Mouse (Mus musculus) liver, embryonic 14.5 days (tissue): ENCODE measurements at regions not wholly inside any gene's neighbourhood (a gene's known extent, or its start where the extent isn't known, plus 50 kb on each side); places are given as distances from the start of the nearest gene placed in this dataset.
A peak's percentile ranks its signal among the peaks of the same experiment; 100 is the strongest.

ENCODE experiments used
- ATAC-seq: fragments of 200-750 bp; cut with Nextera tagmentation; 2 replicates; pipeline ENCODE4 v1.8.0; 2017; ENCODE audit warnings: moderate number of reproducible peaks, mild to moderate bottlenecking, moderate library complexity; ENCODE audit not compliant: insufficient read depth
- DNase-seq, 3 experiments: peaks; one replicate each; pipeline ENCODE4 v3.0.0-alpha.2; 2012 to 2013; ENCODE audit warnings: low read depth in 3 of 3, low spot score in 3 of 3
- H3K27ac ChIP-seq: fragments of 300-500 bp; sonication (generic); 2 replicates; pipeline ENCODE4 v1.5.1; 2014; ENCODE audit warnings: moderate library complexity, mild to moderate bottlenecking, control low read depth, inconsistent platforms
- H3K27me3 ChIP-seq: fragments of 300-500 bp; sonication (generic); 2 replicates; pipeline ENCODE4 v1.6.1; 2014; ENCODE audit warnings: mild to moderate bottlenecking, low read length, moderate library complexity; ENCODE audit not compliant: control insufficient read depth, insufficient read depth
- H3K36me3 ChIP-seq: fragments of 300-500 bp; sonication (generic); replicated peaks from 2 replicates; pipeline ENCODE4 v1.6.1; 2014; ENCODE audit warnings: low read depth; ENCODE audit not compliant: control insufficient read depth, insufficient read depth
- H3K4me1 ChIP-seq, 2 experiments: fragments of 200-500 bp in 1 of 2; fragments of 300-500 bp in 1 of 2; sonication (generic) in 1 of 2; replicated peaks; 2 replicates each; pipeline ENCODE4 v1.6.1; 2012 to 2014; ENCODE audit warnings: antibody characterized with exemption in 1 of 2, inconsistent platforms in 1 of 2, low read length in 1 of 2; ENCODE audit not compliant: control insufficient read depth in 2 of 2, insufficient read depth in 2 of 2
- H3K4me2 ChIP-seq: fragments of 300-500 bp; sonication (generic); 2 replicates; pipeline ENCODE4 v1.6.1; 2014; ENCODE audit warnings: low read depth, mild to moderate bottlenecking, control low read depth, moderate library complexity
- H3K4me3 ChIP-seq, 2 experiments: fragments of 200-500 bp in 1 of 2; fragments of 300-500 bp in 1 of 2; sonication (generic) in 1 of 2; 2 replicates each; pipeline ENCODE4 v1.5.1; 2012 to 2014; ENCODE audit warnings: low read depth in 2 of 2, low read length in 2 of 2, mild to moderate bottlenecking in 2 of 2, control low read depth in 1 of 2, inconsistent platforms in 1 of 2, moderate library complexity in 1 of 2; ENCODE audit not compliant: insufficient read depth in 1 of 2
- H3K9ac ChIP-seq: fragments of 300-500 bp; sonication (generic); replicated peaks from 2 replicates; pipeline ENCODE4 v1.6.1; 2014; ENCODE audit warnings: mild to moderate bottlenecking, control low read depth, moderate library complexity
- H3K9me3 ChIP-seq: fragments of 300-500 bp; sonication (generic); 2 replicates; pipeline ENCODE4 v1.6.1; 2016; ENCODE audit warnings: low read length, mixed read lengths; ENCODE audit not compliant: control insufficient read depth
- CTCF ChIP-seq: IDR thresholded peaks from 2 replicates; pipeline ENCODE4 v1.5.1; 2016; ENCODE audit warnings: antibody characterized with exemption, low read depth, control low read depth
- EP300 ChIP-seq: IDR thresholded peaks from 2 replicates; pipeline ENCODE4 v1.6.1; 2016; ENCODE audit warnings: antibody characterized with exemption, low read depth
- WGBS: fragments of 180-500 bp; shearing (Covaris S2); extraction: QIAGEN DNeasy Blood & Tissue Kit; methylation state at CpG from one replicate; pipeline ENCODE4 v1.1.7; 2014; ENCODE audit not compliant: insufficient replicate concordance; 5-methylcytosine and 5-hydroxymethylcytosine counted together

- TF ChIP-seq EP300 (no peak), CTCF (peak; percentile 91)
- H3K36me3 ChIP-seq = no peaks in the 10 kb centered on the region
- ATAC-seq = peak; percentile 59
- no peaks in the 10 kb centered on the region for H3K4me1 ChIP-seq
- no peak overlapping the region for H3K9ac ChIP-seq
- H3K27me3 ChIP-seq = no peaks in the 10 kb centered on the region
- no peak overlapping the region for H3K4me3 ChIP-seq
- H3K9me3 ChIP-seq = no peaks in the 10 kb centered on the region
- H3K4me2 ChIP-seq = no peak overlapping the region
- DNase-seq = peak; percentile 43 to 50 (median 49)
- 10% methylated on average over 7 of the region's 7 CpGs for WGBS
- H3K27ac ChIP-seq = no peak overlapping the region
Measured at GRCm38 (mm10) chr9:66646226-66646625, 53.3 kb upstream of the Usp3 start.

- H3K9me3 ChIP-seq = no peaks in the 10 kb centered on the region
- no peak overlapping the region for H3K9ac ChIP-seq
- no peak overlapping the region for H3K4me2 ChIP-seq
- H3K27ac ChIP-seq = no peak overlapping the region
- DNase-seq = no peak
- WGBS = 71% methylated on average over 6 of the region's 6 CpGs
- no peaks in the 10 kb centered on the region for H3K27me3 ChIP-seq
- no peak overlapping the region for H3K4me3 ChIP-seq
- ATAC-seq = no peak
- no peaks in the 10 kb centered on the region for H3K4me1 ChIP-seq
- H3K36me3 ChIP-seq = no peaks in the 10 kb centered on the region
- TF ChIP-seq CTCF = no peak
- no peak for TF ChIP-seq EP300
Measured at GRCm38 (mm10) chr9:66651306-66651705, 58.4 kb upstream of the Usp3 start.

GRCm38 (mm10) chr9:66657116-66657758 is 56.2 kb upstream of the Car12 start:
- no peak overlapping the region for H3K4me2 ChIP-seq
- H3K36me3 ChIP-seq = no peaks in the 10 kb centered on the region
- no peak overlapping the region for H3K4me3 ChIP-seq
- no peaks in the 10 kb centered on the region for H3K9me3 ChIP-seq
- ATAC-seq (no peak), DNase-seq (no peak)
- WGBS = 60% methylated on average over 7 of the region's 7 CpGs
- no peak overlapping the region for H3K27ac ChIP-seq
- no peak for TF ChIP-seq CTCF
- no peak for TF ChIP-seq EP300
- H3K4me1 ChIP-seq = no peaks in the 10 kb centered on the region
- H3K27me3 ChIP-seq = no peaks in the 10 kb centered on the region
- H3K9ac ChIP-seq = no peak overlapping the region

- no peaks in the 10 kb centered on the region for H3K9me3 ChIP-seq
- no peak overlapping the region for H3K4me3 ChIP-seq
- H3K9ac ChIP-seq = no peak overlapping the region
- H3K27me3 ChIP-seq = no peaks in the 10 kb centered on the region
- ATAC-seq = no peak
- no peak overlapping the region for H3K27ac ChIP-seq
- no peak for TF ChIP-seq CTCF
- no peak for TF ChIP-seq EP300
- no peak for DNase-seq
- no peaks in the 10 kb centered on the region for H3K36me3 ChIP-seq
- no peak overlapping the region for H3K4me2 ChIP-seq
- no peaks in the 10 kb centered on the region for H3K4me1 ChIP-seq
Measured at GRCm38 (mm10) chr9:66658707-66659242, 54.7 kb upstream of the Car12 start.

- H3K4me3 ChIP-seq = no peak overlapping the region
- ATAC-seq (no peak), DNase-seq (no peak)
- H3K9ac ChIP-seq = no peak overlapping the region
- no peak overlapping the region for H3K4me2 ChIP-seq
- no peak overlapping the region for H3K27ac ChIP-seq
- no peaks in the 10 kb centered on the region for H3K36me3 ChIP-seq
- no peaks in the 10 kb centered on the region; the same call in 1 of the 2 replicates for H3K9me3 ChIP-seq
- H3K27me3 ChIP-seq = no peaks in the 10 kb centered on the region
- WGBS = 60% methylated on average over 11 of the region's 11 CpGs
- H3K4me1 ChIP-seq = no peaks in the 10 kb centered on the region
- no peak for TF ChIP-seq EP300
- no peak for TF ChIP-seq CTCF
Measured at GRCm38 (mm10) chr9:66659781-66660445, 53.6 kb upstream of the Car12 start.
